Mouse (Mus musculus) hindbrain, embryonic 15.5 days (tissue): ENCODE results near the gene Pbld2. TPM values are rescaled to one million over a fixed set of nuclear protein-coding genes. Genes with fewer than 3 reads are reported as not detected.
A peak's percentile ranks its signal among the peaks of the same experiment; 100 is the strongest.
"Not testable (repeated sequence)": the region's sequence is repeated elsewhere in the genome, so short reads cannot be mapped to it uniquely, and the experiment has no call there.

ENCODE experiments used
- ATAC-seq: fragments of 200-750 bp; cut with Nextera tagmentation; 2 replicates; pipeline ENCODE4 v1.8.0; 2017; ENCODE audit warnings: low read depth, moderate number of reproducible peaks, moderate TSS enrichment; ENCODE audit not compliant: low FRiP score
- H3K27ac ChIP-seq: fragments of 300-500 bp; sonication (generic); replicated peaks from 2 replicates; pipeline ENCODE4 v1.5.1; 2015; ENCODE audit warnings: mild to moderate bottlenecking, inconsistent platforms
- H3K27me3 ChIP-seq: fragments of 300-500 bp; sonication (generic); 2 replicates; pipeline ENCODE4 v1.6.1; 2015; ENCODE audit warnings: control low read depth, inconsistent platforms
- H3K36me3 ChIP-seq: fragments of 300-500 bp; sonication (generic); 2 replicates; pipeline ENCODE4 v1.6.1; 2015; ENCODE audit warnings: control low read depth, inconsistent platforms
- H3K4me1 ChIP-seq: fragments of 300-500 bp; sonication (generic); replicated peaks from 2 replicates; pipeline ENCODE4 v1.6.1; 2015; ENCODE audit warnings: control low read depth, inconsistent platforms
- H3K4me2 ChIP-seq: fragments of 300-500 bp; sonication (generic); 2 replicates; pipeline ENCODE4 v1.6.1; 2015; ENCODE audit warnings: moderate library complexity, mild to moderate bottlenecking, inconsistent platforms
- H3K4me3 ChIP-seq: fragments of 300-500 bp; sonication (generic); 2 replicates; pipeline ENCODE4 v1.5.1; 2015; ENCODE audit warnings: mild to moderate bottlenecking, inconsistent platforms
- H3K9ac ChIP-seq: fragments of 300-500 bp; sonication (generic); 2 replicates; pipeline ENCODE4 v1.6.1; 2015; ENCODE audit warnings: inconsistent platforms
- H3K9me3 ChIP-seq: fragments of 300-500 bp; sonication (generic); 2 replicates; pipeline ENCODE4 v1.6.1; 2016; ENCODE audit warnings: control low read depth, inconsistent platforms
- WGBS: fragments of 180-500 bp; shearing (Covaris S2); methylation state at CpG from one replicate; pipeline ENCODE4 v1.1.7; 2015; 5-methylcytosine and 5-hydroxymethylcytosine counted together
- polyA plus RNA-seq: library from polyadenylated mRNA; unstranded; fragments of >200 nt; fragmentation: Nextera tagmentation; extraction: Ambion mirVana; gene quantifications from 2 replicates; pipeline ENCODE4 v1.2.1, GENCODE M21; 2015

Pbld2 gene
- polyA plus RNA-seq, 1 experiment from 2014 or later = 0.35 TPM

- no peak for ATAC-seq
- Histone ChIP-seq H3K27me3 (no peaks in the 10 kb centered on the region), H3K27ac (no peak overlapping the region), H3K4me2 (no peak overlapping the region), H3K36me3 (no peaks in the 10 kb centered on the region), H3K4me3 (no peak overlapping the region), H3K4me1 (no peaks in the 10 kb centered on the region), H3K9ac (no peak overlapping the region), H3K9me3 (no peaks in the 10 kb centered on the region)
- 56% methylated on average over 6 of the region's 6 CpGs for WGBS
Measured at GRCm38 (mm10) chr10:63053007-63053406, 28.9 kb downstream of the Pbld2 start.

- not testable (repeated sequence) for H3K9ac ChIP-seq, H3K4me3 ChIP-seq, H3K27ac ChIP-seq, ATAC-seq, H3K4me2 ChIP-seq, H3K9me3 ChIP-seq, H3K27me3 ChIP-seq, H3K36me3 ChIP-seq, H3K4me1 ChIP-seq
- 92% methylated on average over 6 of the region's 6 CpGs for WGBS
Measured at GRCm38 (mm10) chr10:63054071-63054470, 30.0 kb downstream of the Pbld2 start.

- H3K4me3 ChIP-seq = no peak overlapping the region
- no peaks in the 10 kb centered on the region for H3K27me3 ChIP-seq
- H3K27ac ChIP-seq = no peak overlapping the region
- H3K36me3 ChIP-seq = no peaks in the 10 kb centered on the region
- H3K4me1 ChIP-seq = no peaks in the 10 kb centered on the region
- no peak for ATAC-seq
- H3K9me3 ChIP-seq = no peaks in the 10 kb centered on the region
- 71% methylated on average over 2 of the region's 2 CpGs for WGBS
- H3K4me2 ChIP-seq = no peak overlapping the region
- H3K9ac ChIP-seq = no peak overlapping the region
Measured at GRCm38 (mm10) chr10:63054586-63054985, 30.5 kb downstream of the Pbld2 start.

- Histone ChIP-seq H3K27ac (no peak overlapping the region), H3K9me3 (no peaks in the 10 kb centered on the region), H3K36me3 (no peaks in the 10 kb centered on the region), H3K27me3 (no peaks in the 10 kb centered on the region), H3K9ac (no peak overlapping the region), H3K4me3 (no peak overlapping the region), H3K4me1 (no peaks in the 10 kb centered on the region), H3K4me2 (no peak overlapping the region)
- 48% methylated on average over 24 of the region's 24 CpGs for WGBS
- no peak for ATAC-seq
Measured at GRCm38 (mm10) chr10:63056966-63057750, 33.0 kb downstream of the Pbld2 start.

GRCm38 (mm10) chr10:63059862-63060261 is 35.7 kb downstream of the Pbld2 start, which contains the start of gene Pbld1:
Pbld1 (plus strand) TSS chr10:63060162.
- H3K4me2 ChIP-seq = no peak within 1 kb of the TSS
- H3K36me3 ChIP-seq = no peaks in the 10 kb centered on the region
- WGBS = 85% methylated on average over 2 of the region's 2 CpGs
- no peaks in the 10 kb centered on the region for H3K9me3 ChIP-seq
- ATAC-seq = no peak
- no peaks in the 10 kb centered on the region for H3K27me3 ChIP-seq
- no peak within 1 kb of the TSS for H3K4me3 ChIP-seq
- no peaks in the 10 kb centered on the region for H3K4me1 ChIP-seq
- no peak within 1 kb of the TSS for H3K9ac ChIP-seq
- H3K27ac ChIP-seq = no peak within 1 kb of the TSS

GRCm38 (mm10) chr10:63060406-63060805 is 36.3 kb downstream of the Pbld2 start:
- no peak overlapping the region for H3K27ac ChIP-seq
- no peak overlapping the region for H3K9ac ChIP-seq
- no peaks in the 10 kb centered on the region for H3K4me1 ChIP-seq
- H3K9me3 ChIP-seq = no peaks in the 10 kb centered on the region
- no peak overlapping the region for H3K4me3 ChIP-seq
- H3K36me3 ChIP-seq = no peaks in the 10 kb centered on the region
- no peak for ATAC-seq
- H3K27me3 ChIP-seq = no peaks in the 10 kb centered on the region
- 70% methylated on average over 11 of the region's 11 CpGs for WGBS
- no peak overlapping the region for H3K4me2 ChIP-seq

GRCm38 (mm10) chr10:63061266-63061665 is 37.2 kb downstream of the Pbld2 start:
- no peaks in the 10 kb centered on the region for H3K9me3 ChIP-seq
- H3K27me3 ChIP-seq = no peaks in the 10 kb centered on the region
- H3K4me3 ChIP-seq = no peak overlapping the region
- no peaks in the 10 kb centered on the region for H3K4me1 ChIP-seq
- WGBS = 70% methylated on average over 12 of the region's 12 CpGs
- H3K36me3 ChIP-seq = no peaks in the 10 kb centered on the region
- H3K9ac ChIP-seq = no peak overlapping the region
- no peak for ATAC-seq
- no peak overlapping the region for H3K4me2 ChIP-seq
- H3K27ac ChIP-seq = no peak overlapping the region

- no peak overlapping the region for H3K9ac ChIP-seq
- no peak overlapping the region for H3K4me3 ChIP-seq
- no peak for ATAC-seq
- H3K4me2 ChIP-seq = no peak overlapping the region
- no peaks in the 10 kb centered on the region for H3K9me3 ChIP-seq
- no peaks in the 10 kb centered on the region for H3K27me3 ChIP-seq
- no peak overlapping the region for H3K27ac ChIP-seq
- no peaks in the 10 kb centered on the region for H3K36me3 ChIP-seq
- no peaks in the 10 kb centered on the region for H3K4me1 ChIP-seq
- WGBS = 93% methylated on average over 5 of the region's 5 CpGs
Measured at GRCm38 (mm10) chr10:63062696-63063095, 38.6 kb downstream of the Pbld2 start.

GRCm38 (mm10) chr10:63063365-63063764 is 39.2 kb downstream of the Pbld2 start:
- no peak overlapping the region for H3K4me2 ChIP-seq
- WGBS = 66% methylated on average over 7 of the region's 7 CpGs
- H3K9me3 ChIP-seq = no peaks in the 10 kb centered on the region
- no peak overlapping the region for H3K27ac ChIP-seq
- H3K4me1 ChIP-seq = no peaks in the 10 kb centered on the region
- ATAC-seq = no peak
- H3K9ac ChIP-seq = no peak overlapping the region
- H3K27me3 ChIP-seq = no peaks in the 10 kb centered on the region
- H3K36me3 ChIP-seq = no peaks in the 10 kb centered on the region
- no peak overlapping the region for H3K4me3 ChIP-seq

GRCm38 (mm10) chr10:63064516-63064915 is 40.4 kb downstream of the Pbld2 start:
- Histone ChIP-seq H3K4me3 (no peak overlapping the region), H3K27me3 (no peaks in the 10 kb centered on the region), H3K27ac (no peak overlapping the region), H3K4me2 (no peak overlapping the region), H3K9ac (no peak overlapping the region), H3K4me1 (no peaks in the 10 kb centered on the region), H3K36me3 (no peaks in the 10 kb centered on the region), H3K9me3 (no peaks in the 10 kb centered on the region)
- no peak for ATAC-seq
- WGBS = 91% methylated on average over 9 of the region's 9 CpGs

GRCm38 (mm10) chr10:63065561-63065960 is 41.4 kb downstream of the Pbld2 start:
- Histone ChIP-seq H3K4me3 (no peak overlapping the region), H3K9ac (no peak overlapping the region), H3K9me3 (no peaks in the 10 kb centered on the region), H3K27ac (no peak overlapping the region), H3K27me3 (no peaks in the 10 kb centered on the region), H3K4me1 (no peaks in the 10 kb centered on the region), H3K4me2 (no peak overlapping the region), H3K36me3 (no peaks in the 10 kb centered on the region)
- WGBS = 57% methylated on average over 8 of the region's 8 CpGs
- ATAC-seq = no peak

- 8% methylated on average over 5 of the region's 5 CpGs for WGBS
- Histone ChIP-seq H3K9me3 (no peaks in the 10 kb centered on the region), H3K27me3 (no peaks in the 10 kb centered on the region), H3K4me2 (no peak overlapping the region), H3K4me3 (no peak overlapping the region), H3K9ac (no peak overlapping the region), H3K27ac (no peak overlapping the region), H3K4me1 (no peaks in the 10 kb centered on the region), H3K36me3 (no peaks in the 10 kb centered on the region)
- ATAC-seq = peak; percentile 86
Measured at GRCm38 (mm10) chr10:63065988-63066387, 41.9 kb downstream of the Pbld2 start.

- Histone ChIP-seq H3K27ac (no peak overlapping the region), H3K4me1 (peaks cover 15% of the 10 kb centered on the region), H3K9me3 (no peaks in the 10 kb centered on the region), H3K4me3 (no peak overlapping the region), H3K36me3 (no peaks in the 10 kb centered on the region), H3K4me2 (no peak overlapping the region), H3K27me3 (peaks cover 3% of the 10 kb centered on the region; the same call in 1 of the 2 replicates), H3K9ac (no peak overlapping the region)
- ATAC-seq = no peak
- 85% methylated on average over 10 of the region's 10 CpGs for WGBS
Measured at GRCm38 (mm10) chr10:63086304-63086703, 62.2 kb downstream of the Pbld2 start.
